Mouse (Mus musculus) left cerebral cortex, postnatal 10 days (tissue): ENCODE measurements around the gene Hrh1. TPM values are rescaled to one million over a fixed set of nuclear protein-coding genes. Genes with fewer than 3 reads are reported as not detected.

ENCODE experiments used
- total RNA-seq, 2 experiments: library from RNA; stranded (reverse); gene quantifications; 2 replicates each; pipeline ENCODE4 v1.2.3; 2021

Hrh1 gene
- total RNA-seq, 2 experiments from 2014 or later: 13.7 to 15.8 TPM

Other genes with a start within 250 kb of the Hrh1 start
- 100 to 1,000 TPM; 309 to 340 TPM for gene Slc6a1, start 115.3 kb upstream of the Hrh1 start, total RNA-seq
- gene Atg7, start 245.2 kb downstream of the Hrh1 start, total RNA-seq: 10 to 100 TPM; 23.6 to 24.6 TPM